Mouse (Mus musculus): Measurements from ENCODE around the gene Cd59a.
"Not testable (repeated sequence)": the region's sequence is repeated elsewhere in the genome, so short reads cannot be mapped to it uniquely, and the experiment has no call there.

DNA sequence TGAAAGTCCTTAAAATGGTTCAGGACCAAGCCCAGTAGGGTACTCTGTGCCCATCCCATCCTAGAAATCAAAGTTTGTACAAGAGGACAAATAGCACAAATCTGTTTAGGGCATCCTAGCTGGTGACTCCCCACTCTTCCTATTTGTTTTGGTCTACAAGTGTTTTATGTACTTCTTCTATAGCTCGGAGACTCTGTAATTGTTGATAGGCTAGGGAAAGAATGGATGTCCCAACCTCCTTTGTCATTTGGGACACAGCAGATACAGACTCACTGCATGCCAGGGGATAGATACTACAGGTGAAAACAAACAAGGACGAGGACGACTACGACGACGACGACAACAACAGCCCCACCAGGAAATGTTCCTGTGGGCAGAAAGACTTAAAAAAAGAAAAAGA is 27.2 kb upstream of the Cd59a start, which contains the start of gene Gm10799:
- not testable (repeated sequence) for TF ChIP-seq POLR2A (IDR thresholded peaks at IDR 0.05; ENCODE audit: low read depth, low read length); CTCF (conservative IDR thresholded peaks at IDR 0.05; ENCODE audit: insufficient read depth, insufficient read length, low read depth, low read length)
